8 mouse cellular contexts compared by ENCODE assay signal in the genomic region with DNA sequence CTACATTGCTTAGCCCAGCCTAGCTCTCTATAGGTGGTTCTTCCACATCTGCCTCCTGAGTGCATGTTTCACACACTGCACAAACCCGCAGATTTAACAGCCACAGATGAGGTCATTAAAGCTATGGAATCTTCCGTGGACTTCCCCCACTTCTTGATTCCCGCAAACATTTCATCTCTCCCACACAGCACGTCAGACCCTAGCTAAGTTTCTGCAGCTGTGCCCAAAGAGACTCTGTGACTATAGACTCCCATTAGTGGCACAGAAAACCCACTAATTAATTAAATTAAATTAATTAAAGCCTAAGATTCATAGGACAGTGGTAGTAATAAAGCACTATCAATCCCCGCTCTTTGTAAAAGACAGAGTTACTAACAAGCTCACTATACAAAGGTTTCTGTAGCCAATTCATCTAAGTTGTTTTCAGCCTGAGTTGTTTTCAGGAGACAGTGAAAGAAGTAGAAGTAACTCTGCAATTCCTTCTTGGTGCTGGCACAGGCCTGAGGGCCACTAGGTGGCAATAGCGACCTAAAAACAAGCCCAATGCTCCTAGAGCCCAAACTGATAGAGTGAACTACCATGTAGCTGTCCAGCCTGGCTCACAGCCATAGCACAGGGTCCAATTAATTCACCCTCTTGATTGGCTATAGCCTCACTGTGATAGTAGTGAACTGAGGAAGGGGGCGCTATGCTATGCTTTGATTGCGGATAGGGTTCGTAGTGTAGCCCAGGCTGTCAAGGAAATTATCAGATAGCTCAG. TPM values are rescaled to one million over a fixed set of nuclear protein-coding genes. Genes with fewer than 3 reads are reported as not detected.
DNase-seq lines count a peak whose midpoint lies in the region; ATAC-seq lines count a peak whose summit lies in the region.

No protein-coding gene starts in this region.

- H3K9ac ChIP-seq in embryonic facial prominence, embryonic 13.5 days: no peak overlapping the region
- H3K9ac ChIP-seq in kidney, embryonic 14.5 days (ENCODE audit: low read depth, low read length): no peak overlapping the region

- no peak overlapping the region for H3K27ac ChIP-seq in embryonic facial prominence, embryonic 13.5 days
- H3K27ac ChIP-seq in heart, embryonic 10.5 days: no peak overlapping the region
- H3K27ac ChIP-seq in kidney, embryonic 14.5 days (ENCODE audit: low read depth, low read length): no peak overlapping the region

- 40% methylated on average over 9 of the region's 9 CpGs for WGBS in embryonic facial prominence, embryonic 13.5 days
- 44% methylated on average over 9 of the region's 9 CpGs for WGBS in heart, embryonic 10.5 days
- WGBS in kidney, embryonic 14.5 days: 48% methylated on average over 9 of the region's 9 CpGs

- no peaks in the 10 kb centered on the region for H3K27me3 ChIP-seq in embryonic facial prominence, embryonic 13.5 days
- no peaks in the 10 kb centered on the region for H3K27me3 ChIP-seq in heart, embryonic 10.5 days (ENCODE audit: insufficient read depth, poor library complexity, severe bottlenecking)
- no peaks in the 10 kb centered on the region for H3K27me3 ChIP-seq in kidney, embryonic 14.5 days (ENCODE audit: control insufficient read depth, insufficient read depth, low read length)
- H3K27me3 ChIP-seq in splenic B cell, adult 2 months (ENCODE audit: control insufficient read depth, insufficient read depth, low read length, poor library complexity, severe bottlenecking): no peaks in the 10 kb centered on the region

- H3K4me2 ChIP-seq in embryonic facial prominence, embryonic 13.5 days: no peak overlapping the region
- no peak overlapping the region for H3K4me2 ChIP-seq in kidney, embryonic 14.5 days (replicated peaks; ENCODE audit: low read depth, low read length)

- no peak for ATAC-seq in cerebellum, adult (ENCODE audit: insufficient number of reproducible peaks, low FRiP score, low TSS enrichment)
- 0 out of 2 replicates have a peak, but pooled peaks have one; percentile 38 for ATAC-seq in embryonic facial prominence, embryonic 13.5 days (ENCODE audit: insufficient number of reproducible peaks, insufficient read depth, low FRiP score, low TSS enrichment, low read depth)
- ATAC-seq in kidney, embryonic 14.5 days (ENCODE audit: low FRiP score, low TSS enrichment): peak; percentile 89

- no peaks in the 10 kb centered on the region for H3K36me3 ChIP-seq in embryonic facial prominence, embryonic 13.5 days
- no peaks in the 10 kb centered on the region for H3K36me3 ChIP-seq in heart, embryonic 10.5 days
- H3K36me3 ChIP-seq in kidney, embryonic 14.5 days (ENCODE audit: control insufficient read depth, insufficient read depth, low read length): no peaks in the 10 kb centered on the region
- no peaks in the 10 kb centered on the region for H3K36me3 ChIP-seq in splenic B cell, adult 2 months (ENCODE audit: control insufficient read depth, insufficient read depth, low read length, poor library complexity, severe bottlenecking)

- H3K9me3 ChIP-seq in embryonic facial prominence, embryonic 13.5 days: no peaks in the 10 kb centered on the region
- H3K9me3 ChIP-seq in heart, embryonic 10.5 days: no peaks in the 10 kb centered on the region
- H3K9me3 ChIP-seq in kidney, embryonic 14.5 days (ENCODE audit: control insufficient read depth, low read length): no peaks in the 10 kb centered on the region

- no peak overlapping the region for H3K4me3 ChIP-seq in embryonic facial prominence, embryonic 13.5 days
- H3K4me3 ChIP-seq in heart, embryonic 10.5 days: no peak overlapping the region
- no peak overlapping the region for H3K4me3 ChIP-seq in kidney, embryonic 14.5 days (ENCODE audit: low read length)

- H3K4me1 ChIP-seq in embryonic facial prominence, embryonic 13.5 days: 0 out of 2 replicates have a peak, but pooled peaks cover 3% of the 10 kb centered on the region
- peaks cover 14% of the 10 kb centered on the region; the same call in 1 of the 2 replicates for H3K4me1 ChIP-seq in heart, embryonic 10.5 days
- no peaks in the 10 kb centered on the region for H3K4me1 ChIP-seq in kidney, embryonic 14.5 days (ENCODE audit: control insufficient read depth, insufficient read depth, low read length)

- DNase-seq in cerebellum, adult 11 months: peak; percentile 11
- peak; percentile 88 for DNase-seq in heart, embryonic 10.5 days (ENCODE audit: low spot score)
- DNase-seq in liver: peak; percentile 66
- peak; percentile 91 for DNase-seq in naive thymus-derived CD4-positive, alpha-beta T cell, adult 2 months (ENCODE audit: low read depth)
- peak; percentile 92 for DNase-seq in splenic B cell, adult 2 months (ENCODE audit: low read depth, low spot score)

RNA-seq across cellular contexts. Expression of gene S1pr1, which starts 54.0 kb away (rescaled TPM):
- 21.2 and 23.5 TPM in 2 replicates for polyA plus RNA-seq in embryonic facial prominence, embryonic 13.5 days (2015; fragmentation: Nextera tagmentation; extraction: Ambion mirVana)
- 48.7 and 82.4 TPM in 2 replicates for polyA plus RNA-seq in heart, embryonic 10.5 days (2016; fragmentation: Nextera tagmentation; extraction: Ambion mirVana)
- 10.4 and 11.1 TPM in 2 replicates for polyA plus RNA-seq in kidney, embryonic 14.5 days (2014; fragmentation: Nextera tagmentation; extraction: Ambion mirVana)

Comparison
In these comparisons a context has a peak if more than half of its experiments do, and no peak if none do; other contexts are left out.
1. DNase-seq: peak in every context shown above with its lines; median percentile 92 in splenic B cell, adult 2 months; 91 in naive thymus-derived CD4-positive, alpha-beta T cell, adult 2 months; 88 in heart, embryonic 10.5 days; 66 in liver; 11 in cerebellum, adult 11 months.